Mouse (Mus musculus) lung, postnatal 14 days (tissue): Measurements from ENCODE around the gene Msx1.

Experiments used
- DNase-seq: peaks from one replicate; pipeline ENCODE4 v3.0.0; 2021

Gene Msx1

GRCm38 (mm10) chr5:37784847-37785391 is 39.5 kb downstream of the Msx1 start:
- DNase-seq = no peak

GRCm38 (mm10) chr5:37783306-37783705 is 41.1 kb downstream of the Msx1 start:
- no peak for DNase-seq

- no peak for DNase-seq
These were observed 48.7 kb downstream of the Msx1 start for GRCm38 (mm10) chr5:37775681-37776080.

GRCm38 (mm10) chr5:37774011-37774410 is 50.4 kb downstream of the Msx1 start:
- DNase-seq = no peak

- DNase-seq = no peak
These were observed 53.5 kb downstream of the Msx1 start for GRCm38 (mm10) chr5:37770870-37771269.
